ENCODE assay signal across 9 mouse cellular contexts in the genomic region with DNA sequence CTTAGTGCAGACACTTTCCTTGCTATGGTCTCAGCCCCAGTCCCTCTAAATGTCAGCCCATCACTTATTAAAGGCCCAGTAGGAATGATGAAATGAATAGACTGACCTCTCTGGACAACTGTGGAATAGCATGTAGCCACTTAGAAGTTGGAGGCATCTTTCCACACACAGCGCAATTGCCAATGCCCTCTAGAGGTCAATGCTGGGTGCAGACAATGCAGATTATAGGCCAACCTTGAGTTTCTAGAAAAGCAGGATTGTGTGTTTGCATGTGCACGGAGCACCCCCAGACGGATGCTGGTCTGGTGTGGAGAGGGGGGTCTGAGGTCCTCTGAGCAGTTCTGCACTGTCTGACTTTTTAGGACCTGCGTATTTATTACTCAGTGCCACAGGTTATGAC. TPM values are rescaled to one million over a fixed set of nuclear protein-coding genes. Genes with fewer than 3 reads are reported as not detected.
DNase-seq lines count a peak whose midpoint lies in the region; ATAC-seq lines count a peak whose summit lies in the region.
"Had no signal": no experiment of that assay in that cellular context is flagged by ENCODE, and none has a peak within 500 bp of the region (broad histone marks: within the 10 kb centered on the region; RNA-seq: fewer than 3 reads in every experiment).

No protein-coding gene starts in this region.

- no peak overlapping the region for H3K9ac ChIP-seq in embryonic facial prominence, embryonic 11.5 days (replicated peaks; ENCODE audit: low read length)
- no peak overlapping the region for H3K9ac ChIP-seq in midbrain, embryonic 14.5 days (replicated peaks; ENCODE audit: low read length)
- H3K9ac ChIP-seq: limb, embryonic 12.5 days had no signal

- H3K27ac ChIP-seq in embryonic facial prominence, embryonic 11.5 days (replicated peaks; ENCODE audit: low read depth, low read length) = no peak overlapping the region
- no peak overlapping the region for H3K27ac ChIP-seq in embryonic facial prominence, embryonic 10.5 days (replicated peaks)
- no peak overlapping the region for H3K27ac ChIP-seq in midbrain, embryonic 14.5 days (replicated peaks; ENCODE audit: low read depth, low read length)
- H3K27ac ChIP-seq: limb, embryonic 12.5 days had no signal

- DNase-seq in embryonic facial prominence, embryonic 11.5 days (ENCODE audit: low spot score) = peak; percentile 72
- DNase-seq in embryonic facial prominence, embryonic 10.5 days (ENCODE audit: low spot score) = no peak
- DNase-seq in spleen, postnatal 36 days (ENCODE audit: low spot score in 2 of 2) = peak; percentile 26 to 47
- DNase-seq in spleen, postnatal 14 days (ENCODE audit: low spot score in 2 of 2) = no peak
- peak; percentile 69 for DNase-seq in midbrain, embryonic 14.5 days
- no peak for DNase-seq in right cerebral cortex, postnatal 10 days (ENCODE audit: low spot score in 2 of 2)
- no peak for DNase-seq in gastrocnemius, adult 8-10 months (ENCODE audit: low spot score in 2 of 2)

- no peaks in the 10 kb centered on the region for H3K36me3 ChIP-seq in embryonic facial prominence, embryonic 11.5 days (replicated peaks; ENCODE audit: control insufficient read depth, insufficient read depth, low read depth, low read length)
- H3K36me3 ChIP-seq in embryonic facial prominence, embryonic 10.5 days (replicated peaks) = peaks cover 43% of the 10 kb centered on the region
- 0 out of 2 replicates have a peak, but pooled peaks cover 2% of the 10 kb centered on the region for H3K36me3 ChIP-seq in midbrain, embryonic 14.5 days (ENCODE audit: control insufficient read depth, insufficient read depth, low read length)

- 64% methylated on average over 4 of the region's 4 CpGs for WGBS in embryonic facial prominence, embryonic 11.5 days
- 67% methylated on average over 4 of the region's 4 CpGs for WGBS in embryonic facial prominence, embryonic 10.5 days
- 63% methylated on average over 4 of the region's 4 CpGs for WGBS in midbrain, embryonic 14.5 days

- no peak overlapping the region for H3K4me3 ChIP-seq in embryonic facial prominence, embryonic 11.5 days (ENCODE audit: low read depth, low read length)
- H3K4me3 ChIP-seq in embryonic facial prominence, embryonic 10.5 days = no peak overlapping the region
- no peak overlapping the region for H3K4me3 ChIP-seq in midbrain, embryonic 14.5 days (replicated peaks; ENCODE audit: low read depth, low read length)
- H3K4me3 ChIP-seq: limb, embryonic 12.5 days had no signal

- H3K27me3 ChIP-seq in embryonic facial prominence, embryonic 11.5 days (ENCODE audit: control insufficient read depth, insufficient read depth, low read length) = no peaks in the 10 kb centered on the region
- no peaks in the 10 kb centered on the region for H3K27me3 ChIP-seq in embryonic facial prominence, embryonic 10.5 days (replicated peaks; ENCODE audit: low read depth, poor library complexity, severe bottlenecking)
- no peaks in the 10 kb centered on the region for H3K27me3 ChIP-seq in midbrain, embryonic 14.5 days (ENCODE audit: control insufficient read depth, insufficient read depth, low read length)
- H3K27me3 ChIP-seq: limb, embryonic 12.5 days had no signal

- H3K9me3 ChIP-seq in embryonic facial prominence, embryonic 11.5 days (replicated peaks; ENCODE audit: control insufficient read depth, low read length) = no peaks in the 10 kb centered on the region
- H3K9me3 ChIP-seq in embryonic facial prominence, embryonic 10.5 days = no peaks in the 10 kb centered on the region
- H3K9me3 ChIP-seq in midbrain, embryonic 14.5 days (ENCODE audit: control insufficient read depth, low read length) = no peaks in the 10 kb centered on the region
- H3K9me3 ChIP-seq: limb, embryonic 12.5 days had no signal

- ATAC-seq in embryonic facial prominence, embryonic 11.5 days (replicated peaks; ENCODE audit: insufficient number of reproducible peaks, low FRiP score, low TSS enrichment, low read depth) = no peak
- peak; percentile 54 for ATAC-seq in granulocyte monocyte progenitor cell, adult 5-6 weeks (replicated peaks; ENCODE audit: poor library complexity, severe bottlenecking)
- ATAC-seq in midbrain, embryonic 14.5 days (ENCODE audit: low FRiP score, low TSS enrichment) = peak; percentile 34; the same call in 1 of the 2 replicates

- no peak overlapping the region for H3K4me2 ChIP-seq in embryonic facial prominence, embryonic 11.5 days (ENCODE audit: low read depth, low read length)
- no peak overlapping the region for H3K4me2 ChIP-seq in midbrain, embryonic 14.5 days (ENCODE audit: low read length)
- H3K4me2 ChIP-seq: limb, embryonic 12.5 days had no signal

- H3K4me1 ChIP-seq in embryonic facial prominence, embryonic 11.5 days (ENCODE audit: control insufficient read depth, insufficient read depth, low read length) = peaks cover 4% of the 10 kb centered on the region; the same call in 1 of the 2 replicates
- peaks cover 19% of the 10 kb centered on the region for H3K4me1 ChIP-seq in embryonic facial prominence, embryonic 10.5 days
- no peaks in the 10 kb centered on the region for H3K4me1 ChIP-seq in midbrain, embryonic 14.5 days (ENCODE audit: control insufficient read depth, insufficient read depth, low read length)

RNA-seq across cellular contexts. Expression of a gene that starts 33.7 kb away (rescaled TPM):
- polyA plus RNA-seq in embryonic facial prominence, embryonic 11.5 days (2014; fragmentation: Nextera tagmentation; extraction: Ambion mirVana) = 61.0 and 68.9 TPM in 2 replicates
- 68.3 and 70.6 TPM in 2 replicates for polyA plus RNA-seq in embryonic facial prominence, embryonic 10.5 days (2016; fragmentation: Nextera tagmentation; extraction: Ambion mirVana)
- total RNA-seq in granulocyte monocyte progenitor cell, adult 5-6 weeks (2014; fragmentation: Nextera tagmentation) = 2.6 and 5.5 TPM in 2 replicates
- total RNA-seq in granulocyte monocyte progenitor cell, adult 5-6 weeks (2017) = 5.5 and 7.1 TPM in 2 replicates
- polyA plus RNA-seq in midbrain, embryonic 14.5 days (2014; fragmentation: Nextera tagmentation; extraction: Ambion mirVana) = 25.0 and 30.4 TPM in 2 replicates
- 1 to 10 TPM; 3.3 to 4.2 (median 4.0) TPM for total RNA-seq in gastrocnemius, adult 8-10 months (2022)

RNA-seq across cellular contexts. Expression of a gene that starts 39.4 kb away (rescaled TPM):
- polyA plus RNA-seq in embryonic facial prominence, embryonic 11.5 days (2014; fragmentation: Nextera tagmentation; extraction: Ambion mirVana) = 7.4 and 9.1 TPM in 2 replicates
- polyA plus RNA-seq in embryonic facial prominence, embryonic 10.5 days (2016; fragmentation: Nextera tagmentation; extraction: Ambion mirVana) = 2.6 and 2.9 TPM in 2 replicates
- 1.9 and 3.1 TPM in 2 replicates for total RNA-seq in granulocyte monocyte progenitor cell, adult 5-6 weeks (2014; fragmentation: Nextera tagmentation)
- 1.1 and 1.2 TPM in 2 replicates for total RNA-seq in granulocyte monocyte progenitor cell, adult 5-6 weeks (2017)
- polyA plus RNA-seq in midbrain, embryonic 14.5 days (2014; fragmentation: Nextera tagmentation; extraction: Ambion mirVana) = 2.0 and 2.4 TPM in 2 replicates
- total RNA-seq in gastrocnemius, adult 8-10 months (2022) = 10 to 100 TPM; 33.4 to 44.9 (median 41.1) TPM

Comparison
In these comparisons a context has a peak if more than half of its experiments do, and no peak if none do; other contexts are left out.
1. DNase-seq: peak in embryonic facial prominence, embryonic 11.5 days (single experiment), spleen, postnatal 36 days (2 of 2) and midbrain, embryonic 14.5 days (single experiment); none in embryonic facial prominence, embryonic 10.5 days (single experiment), spleen, postnatal 14 days (0 of 2), right cerebral cortex, postnatal 10 days (0 of 2) and gastrocnemius, adult 8-10 months (0 of 2).